In the genomic region with DNA sequence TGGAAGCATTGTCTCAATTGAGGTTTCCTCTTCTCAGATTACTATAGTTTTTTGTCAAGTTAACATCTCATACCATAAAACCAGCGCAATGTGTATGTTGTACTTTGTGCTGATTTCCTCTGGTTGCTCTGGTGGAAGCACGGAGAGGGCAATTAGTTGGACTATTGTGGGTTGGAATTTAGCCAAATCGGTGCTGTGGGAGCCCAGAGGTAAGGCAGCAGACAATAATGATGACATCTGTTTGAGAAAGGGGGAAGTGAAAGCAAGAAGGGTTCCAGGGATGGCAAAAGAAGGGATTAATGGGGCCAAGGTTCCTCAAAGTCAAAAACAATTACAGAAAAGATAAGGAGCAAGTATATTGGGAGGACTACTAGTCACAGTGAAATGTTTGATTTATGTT, we compare ENCODE assay signal across 19 mouse cellular contexts. TPM values are rescaled to one million over a fixed set of nuclear protein-coding genes. Genes with fewer than 3 reads are reported as not detected.
DNase-seq lines count a peak whose midpoint lies in the region; ATAC-seq lines count a peak whose summit lies in the region.
"Had no signal": no experiment of that assay in that cellular context is flagged by ENCODE, and none has a peak within 500 bp of the region (broad histone marks: within the 10 kb centered on the region; RNA-seq: fewer than 3 reads in every experiment).

No protein-coding gene starts in this region.

- 76% methylated on average over 3 of the region's 3 CpGs for WGBS in forebrain, embryonic 11.5 days

- H3K9ac ChIP-seq in forebrain, embryonic 11.5 days (ENCODE audit: low read length): no peak overlapping the region
- H3K9ac ChIP-seq: forebrain, embryonic 15.5 days; heart, embryonic 12.5 days; hindbrain, embryonic 12.5 days had no signal

- H3K27me3 ChIP-seq in forebrain, embryonic 11.5 days (ENCODE audit: control insufficient read depth, insufficient read depth, low read length): no peaks in the 10 kb centered on the region
- H3K27me3 ChIP-seq: forebrain, embryonic 15.5 days; heart, embryonic 12.5 days; hindbrain, embryonic 12.5 days had no signal

- H3K4me1 ChIP-seq in forebrain, embryonic 11.5 days (replicated peaks; ENCODE audit: control insufficient read depth, insufficient read depth, low read length): no peaks in the 10 kb centered on the region
- H3K4me1 ChIP-seq: embryonic facial prominence, embryonic 10.5 days; forebrain, embryonic 15.5 days; heart, embryonic 12.5 days; hindbrain, embryonic 12.5 days had no signal

- no peak overlapping the region for H3K27ac ChIP-seq in forebrain, embryonic 11.5 days (ENCODE audit: low read depth, low read length)
- H3K27ac ChIP-seq: embryonic facial prominence, embryonic 10.5 days; forebrain, embryonic 15.5 days; hindbrain, embryonic 12.5 days had no signal

- H3K9me3 ChIP-seq in forebrain, embryonic 11.5 days (ENCODE audit: control insufficient read depth, low read length): no peaks in the 10 kb centered on the region
- H3K9me3 ChIP-seq: embryonic facial prominence, embryonic 10.5 days; forebrain, embryonic 15.5 days; heart, embryonic 12.5 days; hindbrain, embryonic 12.5 days had no signal

- no peak overlapping the region for H3K4me2 ChIP-seq in forebrain, embryonic 11.5 days (ENCODE audit: low read depth, low read length, severe bottlenecking)
- H3K4me2 ChIP-seq: forebrain, embryonic 15.5 days; heart, embryonic 12.5 days; hindbrain, embryonic 12.5 days had no signal

- DNase-seq in 416B (ENCODE audit: low read depth) (peak; percentile 64), A20 (ENCODE audit: low read depth, low spot score) (peak; percentile 5)
- DNase-seq in Muller cell, postnatal 12 days (ENCODE audit: inconsistent ontology term): peak; percentile 1
- no peak for DNase-seq in forebrain, embryonic 11.5 days (ENCODE audit: low spot score)
- DNase-seq in right cerebral cortex, postnatal 4 days: no peak
- DNase-seq: adrenal gland, postnatal 14 days; cerebellum, adult 11-12 months; cerebellum, adult 9-10 months; cerebellum, postnatal 25 days; gastrocnemius, postnatal 10 days; kidney, adult 2 months had no signal

- H3K4me3 ChIP-seq in forebrain, embryonic 11.5 days (ENCODE audit: low read depth, low read length): no peak overlapping the region
- H3K4me3 ChIP-seq: embryonic facial prominence, embryonic 10.5 days; forebrain, embryonic 15.5 days; heart, embryonic 12.5 days; hindbrain, embryonic 12.5 days had no signal

- no peaks in the 10 kb centered on the region for H3K36me3 ChIP-seq in forebrain, embryonic 11.5 days (ENCODE audit: control insufficient read depth, insufficient read depth, low read length)

- peak; percentile 35; the same call in 1 of the 2 replicates for ATAC-seq in megakaryocyte, adult 5-6 weeks (ENCODE audit: poor library complexity, severe bottlenecking)
- ATAC-seq in forebrain, embryonic 11.5 days (replicated peaks; ENCODE audit: low FRiP score): no peak
- ATAC-seq in frontal cortex, adult (ENCODE audit: low TSS enrichment): no peak
- ATAC-seq: forebrain, embryonic 15.5 days; hindbrain, embryonic 16.5 days; inflammation-experienced regulatory T-cells, adult 6 months had no signal

RNA-seq across cellular contexts. Expression of gene Ocrl, which starts 15.8 kb away (rescaled TPM):
- 20.1 and 22.2 TPM in 2 replicates for total RNA-seq in megakaryocyte, adult 5-6 weeks (2015)
- total RNA-seq in megakaryocyte, adult 5-6 weeks (2017): 9.8 and 12.2 TPM in 2 replicates
- polyA plus RNA-seq in forebrain, embryonic 11.5 days (2014; fragmentation: Nextera tagmentation; extraction: Ambion mirVana): 23.5 and 26.0 TPM in 2 replicates

RNA-seq across cellular contexts. Expression of gene Smarca1, which starts 35.2 kb away (rescaled TPM):
- total RNA-seq in megakaryocyte, adult 5-6 weeks (2015): not detected in 2 replicates
- total RNA-seq in megakaryocyte, adult 5-6 weeks (2017): not detected in 2 replicates
- 23.3 and 26.3 TPM in 2 replicates for polyA plus RNA-seq in forebrain, embryonic 11.5 days (2014; fragmentation: Nextera tagmentation; extraction: Ambion mirVana)

Comparison
In these comparisons a context has a peak if more than half of its experiments do, and no peak if none do; other contexts are left out.
1. DNase-seq: peak in 416B (single experiment), A20 (single experiment) and Muller cell, postnatal 12 days (single experiment); none in forebrain, embryonic 11.5 days (single experiment) and right cerebral cortex, postnatal 4 days (single experiment).